Mouse (Mus musculus): ENCODE measurements at regions not wholly inside any gene's neighbourhood (a gene's known extent, or its start where the extent isn't known, plus 50 kb on each side); places are given as distances from the start of the nearest gene placed in this dataset.

DNA sequence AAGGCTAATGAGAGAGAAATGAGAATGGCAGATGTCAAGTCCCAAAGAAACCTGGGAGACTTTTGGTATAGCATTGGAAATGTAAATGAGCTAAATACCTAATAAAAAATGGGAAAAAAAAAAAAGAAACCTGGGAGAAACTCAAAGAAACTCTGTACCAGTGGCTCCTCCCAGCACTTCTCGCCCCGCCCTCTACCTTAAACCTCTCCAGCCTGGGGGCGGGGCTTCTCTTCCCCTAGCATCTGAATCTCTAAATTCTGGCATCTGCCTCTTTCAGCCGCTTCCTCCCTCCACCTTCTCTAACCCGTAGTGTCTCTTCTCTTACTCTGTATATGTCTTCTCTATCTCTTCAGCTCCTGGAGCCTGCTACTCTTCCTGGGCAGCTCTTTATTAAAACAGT lies 53.2 kb downstream of the Gpr6 start:
- DNase-seq (ENCODE audit: low spot score in 2 of 2): no peak

DNA sequence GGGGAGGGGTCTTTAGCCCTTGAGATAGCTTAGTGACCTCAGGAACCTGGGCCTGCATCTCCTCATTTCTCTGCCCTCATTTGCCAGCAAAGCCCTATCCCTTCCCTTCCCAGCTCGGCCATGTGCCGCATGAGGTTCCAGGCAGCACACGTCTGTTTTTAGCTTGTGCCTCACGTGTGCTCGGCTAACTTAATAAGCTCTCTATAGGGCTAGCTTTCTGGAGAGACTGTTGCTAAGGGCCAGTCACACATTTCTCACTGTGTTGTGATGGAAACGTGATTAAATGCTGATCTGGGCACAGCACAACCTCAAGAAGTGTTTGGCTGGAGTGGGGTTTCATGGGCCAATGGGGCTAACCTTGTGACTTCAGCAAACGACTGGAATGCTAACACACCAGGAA lies 55.5 kb downstream of the Gpr6 start:
- no peak for DNase-seq (ENCODE audit: low spot score in 2 of 2)

- DNase-seq (ENCODE audit: low spot score in 2 of 2): peak in 1 of 2 experiments; percentile 77
These were observed 56.4 kb downstream of the Gpr6 start for GRCm38 (mm10) chr10:41015654-41016053.

GRCm38 (mm10) chr10:41010585-41010984 lies 61.5 kb downstream of the Gpr6 start:
- DNase-seq (ENCODE audit: low spot score in 2 of 2): no peak

- no peak for DNase-seq (ENCODE audit: low spot score in 2 of 2)
These were observed 64.2 kb downstream of the Gpr6 start for GRCm38 (mm10) chr10:41007866-41008265.

DNA sequence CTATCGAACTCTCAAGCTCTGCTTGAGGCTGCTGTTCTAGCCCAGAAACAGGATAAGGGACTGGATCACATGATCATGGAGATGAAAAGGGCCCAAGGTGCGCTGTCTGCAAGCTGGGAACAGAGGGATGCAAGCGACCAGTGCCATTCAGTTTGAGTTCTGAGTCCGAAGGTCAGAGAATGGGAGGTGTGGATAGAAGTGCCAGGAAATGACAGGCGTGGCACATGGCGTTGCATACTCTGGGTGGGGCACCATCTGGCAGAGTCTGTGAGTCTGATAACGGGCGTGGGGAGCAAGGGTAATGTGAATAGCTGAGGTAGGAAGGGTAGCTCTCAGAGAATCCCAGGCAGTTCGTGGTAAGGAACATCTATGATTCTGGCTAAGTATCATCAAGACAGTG lies 65.5 kb downstream of the Gpr6 start:
- DNase-seq (ENCODE audit: low spot score in 2 of 2): no peak

- no peak for DNase-seq (ENCODE audit: low spot score in 2 of 2)
These were observed 66.3 kb downstream of the Gpr6 start for GRCm38 (mm10) chr10:41005776-41006175.

DNA sequence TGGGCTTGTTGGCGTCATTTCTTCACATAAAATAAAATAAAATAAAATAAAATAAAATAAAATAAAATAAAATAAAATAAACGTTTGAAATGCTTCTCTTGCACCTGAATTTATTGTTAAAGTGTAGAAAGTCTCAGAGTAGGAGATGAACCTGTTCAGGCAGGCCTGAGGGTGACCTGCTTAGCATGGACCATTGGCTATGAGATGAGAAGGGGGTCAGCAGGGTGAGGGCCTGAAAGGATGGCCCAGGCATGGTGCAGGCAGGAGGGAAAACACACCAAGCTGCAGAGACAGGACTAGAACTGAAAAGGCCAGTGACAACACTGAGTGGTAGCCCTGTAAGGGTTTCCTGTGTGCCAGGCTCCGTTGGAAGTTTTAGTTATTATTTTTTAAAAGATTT lies 67.3 kb downstream of the Gpr6 start:
- no peak for DNase-seq (ENCODE audit: low spot score in 2 of 2)

GRCm38 (mm10) chr10:41004044-41004689 lies 67.9 kb downstream of the Gpr6 start:
- peak; percentile 27 to 61 for DNase-seq (ENCODE audit: low spot score in 2 of 2)

GRCm38 (mm10) chr10:41003197-41003596 lies 68.9 kb downstream of the Gpr6 start:
- no peak for DNase-seq (ENCODE audit: low spot score in 2 of 2)

- DNase-seq (ENCODE audit: low spot score in 2 of 2): no peak
These were observed 71.1 kb downstream of the Gpr6 start for GRCm38 (mm10) chr10:41000965-41001364.

- DNase-seq (ENCODE audit: low spot score in 2 of 2): no peak
These were observed 72.6 kb downstream of the Gpr6 start for GRCm38 (mm10) chr10:40999486-40999885.

GRCm38 (mm10) chr10:40998799-40999198 lies 73.3 kb downstream of the Gpr6 start:
- no peak for DNase-seq (ENCODE audit: low spot score in 2 of 2)

DNA sequence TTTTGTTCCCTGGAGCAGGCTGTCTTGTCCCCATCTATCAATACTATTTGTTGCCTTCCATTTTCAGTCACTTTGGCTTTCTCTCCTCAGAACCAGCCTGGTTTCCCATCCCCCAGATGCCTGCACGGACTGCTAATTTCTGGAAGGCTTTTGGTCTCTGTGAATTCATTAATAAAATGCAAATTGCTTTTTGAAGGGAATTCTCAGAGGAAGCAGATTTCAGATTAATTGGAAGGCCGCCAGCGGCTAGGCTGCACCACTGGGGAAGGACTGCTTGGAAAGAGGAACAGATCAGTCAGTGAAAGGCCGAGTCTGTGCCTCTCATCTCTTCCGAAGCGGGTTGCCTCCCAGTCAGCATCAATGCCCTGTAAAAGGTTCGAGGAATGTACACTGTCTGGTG lies 73.8 kb downstream of the Gpr6 start:
- peak in 1 of 2 experiments; percentile 50 for DNase-seq (ENCODE audit: low spot score in 2 of 2)

- DNase-seq (ENCODE audit: low spot score in 2 of 2): no peak
These were observed 74.5 kb downstream of the Gpr6 start for GRCm38 (mm10) chr10:40997606-40998005.

All from left cerebral cortex, adult 9 months (tissue).